Mouse (Mus musculus) urinary bladder, postnatal 0 days (tissue): ENCODE data around the gene Cd55. TPM values are rescaled to one million over a fixed set of nuclear protein-coding genes. Genes with fewer than 3 reads are reported as not detected.

Source experiments
- polyA plus RNA-seq: library from polyadenylated mRNA; unstranded; fragments of >200 nt; fragmentation: Nextera tagmentation; extraction: Ambion mirVana; gene quantifications from 2 replicates; pipeline ENCODE4 v1.2.1, GENCODE M21; 2015

Gene Cd55
- polyA plus RNA-seq: 72.9 and 96.5 TPM in 2 replicates

DNA sequence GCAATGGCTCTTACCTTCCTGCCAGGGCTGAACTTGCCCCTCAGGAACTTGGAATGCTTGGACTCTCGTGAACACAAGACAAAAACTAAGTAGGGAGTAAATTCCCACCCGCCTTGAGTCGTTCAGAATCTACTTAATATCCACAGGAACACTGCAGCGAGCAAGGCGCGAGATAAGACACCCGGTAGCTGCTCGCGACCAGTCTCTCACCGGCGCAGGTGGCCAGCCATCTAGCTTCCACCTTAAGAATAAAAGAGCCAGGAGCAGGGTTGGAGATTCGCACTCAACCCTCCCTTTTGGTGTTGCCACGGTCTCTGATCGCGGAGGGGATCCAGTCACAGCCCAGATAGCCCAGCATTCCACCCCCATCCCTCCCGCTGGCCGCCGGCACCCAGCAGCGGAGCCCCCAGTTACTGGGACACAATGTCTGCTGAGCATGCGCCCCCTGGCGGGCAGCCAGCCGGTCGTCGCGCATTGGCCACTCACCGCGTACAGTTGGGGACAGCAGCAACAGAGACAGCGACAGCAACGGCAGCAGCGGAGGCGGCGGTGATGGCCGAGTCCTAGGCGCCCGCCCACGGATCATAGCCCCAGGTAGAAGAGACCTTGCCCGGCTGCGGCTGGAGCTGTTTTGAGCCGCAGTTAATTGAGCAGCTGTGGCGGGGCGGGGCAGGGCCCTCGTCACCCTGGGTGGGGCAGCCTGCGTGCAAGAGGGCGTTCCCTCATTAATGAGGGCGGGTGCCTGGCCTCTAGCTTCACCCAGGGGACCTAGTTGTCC, at the start of gene Cd55:
TSS of gene Cd55 (minus strand) at position 661 of the 778 bp plus-strand sequence.

DNA sequence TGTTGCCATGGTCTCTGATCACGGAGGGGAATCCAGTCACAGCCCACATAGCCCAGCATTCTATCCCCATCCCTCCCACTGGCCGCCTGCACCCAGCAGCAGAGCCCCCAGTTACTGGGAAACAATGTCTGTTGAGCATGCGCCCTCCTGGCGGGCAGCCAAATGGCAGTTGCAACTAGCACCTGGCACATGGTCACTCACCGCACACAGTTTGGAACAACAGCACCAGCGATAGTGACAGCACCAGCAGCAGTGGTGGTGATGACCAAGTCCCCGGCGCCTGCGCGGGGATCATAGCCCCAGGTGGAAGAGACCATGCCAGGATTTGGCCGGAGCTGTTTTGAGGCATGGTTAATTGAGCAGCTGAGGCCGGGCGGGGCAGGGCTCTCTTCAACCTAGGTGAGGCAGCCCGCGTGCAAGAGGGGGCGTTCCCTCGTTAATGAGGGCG, 39.9 kb downstream of the Cd55 start, which contains the start of gene Cd55b:
TSS of gene Cd55b (minus strand) at position 346 of the 448 bp plus-strand sequence.

Other genes starting within 250 kb of the Cd55 start
- gene Cd55b, start 39.7 kb downstream of the Cd55 start, polyA plus RNA-seq: not detected in 2 replicates
- gene Zp3r, start 166.9 kb upstream of the Cd55 start, polyA plus RNA-seq: 5.3 TPM in 2 replicates
- 0.19 TPM in 1 of 2 replicates, not detected in the other for gene C4bp, start 198.9 kb upstream of the Cd55 start, polyA plus RNA-seq